Mouse (Mus musculus) embryonic facial prominence, embryonic 12.5 days (tissue): Measurements from ENCODE around the gene Bnipl. TPM values are rescaled to one million over a fixed set of nuclear protein-coding genes. Genes with fewer than 3 reads are reported as not detected.

ENCODE experiments used
- ATAC-seq: fragments of 200-750 bp; cut with Nextera tagmentation; 2 replicates; pipeline ENCODE4 v1.8.0; 2017; ENCODE audit not compliant: insufficient number of reproducible peaks, insufficient read depth, low FRiP score, low TSS enrichment
- H3K27ac ChIP-seq: fragments of 300-500 bp; sonication (generic); 2 replicates; pipeline ENCODE4 v1.5.1; 2016; ENCODE audit warnings: mild to moderate bottlenecking
- H3K27me3 ChIP-seq: fragments of 300-500 bp; sonication (generic); 2 replicates; pipeline ENCODE4 v1.6.1; 2016; ENCODE audit warnings: mild to moderate bottlenecking, moderate library complexity
- H3K36me3 ChIP-seq: fragments of 300-500 bp; sonication (generic); 2 replicates; pipeline ENCODE4 v1.6.1; 2016; ENCODE audit warnings: mild to moderate bottlenecking
- H3K4me1 ChIP-seq: fragments of 300-500 bp; sonication (generic); 2 replicates; pipeline ENCODE4 v1.6.1; 2016
- H3K4me2 ChIP-seq: fragments of 300-500 bp; sonication (generic); replicated peaks from 2 replicates; pipeline ENCODE4 v1.6.1; 2016; ENCODE audit warnings: mild to moderate bottlenecking, moderate library complexity
- H3K4me3 ChIP-seq: fragments of 300-500 bp; sonication (generic); 2 replicates; pipeline ENCODE4 v1.5.1; 2016; ENCODE audit warnings: mild to moderate bottlenecking
- H3K9ac ChIP-seq: fragments of 300-500 bp; sonication (generic); 2 replicates; pipeline ENCODE4 v1.6.1; 2016; ENCODE audit warnings: mild to moderate bottlenecking, moderate library complexity
- H3K9me3 ChIP-seq: fragments of 300-500 bp; sonication (generic); 2 replicates; pipeline ENCODE4 v1.6.1; 2016; ENCODE audit warnings: mild to moderate bottlenecking, moderate library complexity
- WGBS: fragments of 180-500 bp; shearing (Covaris S2); methylation state at CpG from one replicate; pipeline ENCODE4 v1.1.7; 2016; 5-methylcytosine and 5-hydroxymethylcytosine counted together
- polyA plus RNA-seq: library from polyadenylated mRNA; unstranded; fragments of >200 nt; fragmentation: Nextera tagmentation; extraction: Ambion mirVana; gene quantifications from 2 replicates; pipeline ENCODE4 v1.2.1, GENCODE M21; 2016

Bnipl gene
- polyA plus RNA-seq, 1 experiment from 2014 or later = 2.5 TPM

DNA sequence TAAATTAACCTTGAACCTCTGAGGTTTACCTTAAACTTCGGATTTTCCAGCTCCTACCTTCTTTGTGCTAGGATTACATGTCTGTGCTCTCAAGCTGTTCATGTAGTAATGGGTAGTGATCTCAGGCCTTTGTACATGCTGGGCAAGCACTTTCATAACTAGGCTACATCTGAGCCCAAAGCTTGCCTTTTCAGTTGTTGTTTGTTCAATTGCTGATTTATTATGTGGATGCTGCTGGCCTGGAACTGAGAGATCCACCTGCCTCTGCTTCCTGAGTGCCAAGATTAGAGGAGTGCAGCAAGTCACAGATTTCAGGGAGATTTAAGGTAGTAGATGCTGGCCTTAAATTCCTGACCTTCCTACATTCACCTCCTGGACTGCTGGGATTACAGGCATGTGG, 51.9 kb downstream of the Bnipl start:
- Histone ChIP-seq H3K27ac (no peak overlapping the region), H3K27me3 (no peaks in the 10 kb centered on the region), H3K9ac (no peak overlapping the region), H3K9me3 (no peaks in the 10 kb centered on the region), H3K36me3 (peaks cover 72% of the 10 kb centered on the region), H3K4me3 (no peak overlapping the region), H3K4me1 (no peaks in the 10 kb centered on the region), H3K4me2 (no peak overlapping the region)
- WGBS = 67% methylated on average over 1 of the region's 1 CpGs
- ATAC-seq = no peak

DNA sequence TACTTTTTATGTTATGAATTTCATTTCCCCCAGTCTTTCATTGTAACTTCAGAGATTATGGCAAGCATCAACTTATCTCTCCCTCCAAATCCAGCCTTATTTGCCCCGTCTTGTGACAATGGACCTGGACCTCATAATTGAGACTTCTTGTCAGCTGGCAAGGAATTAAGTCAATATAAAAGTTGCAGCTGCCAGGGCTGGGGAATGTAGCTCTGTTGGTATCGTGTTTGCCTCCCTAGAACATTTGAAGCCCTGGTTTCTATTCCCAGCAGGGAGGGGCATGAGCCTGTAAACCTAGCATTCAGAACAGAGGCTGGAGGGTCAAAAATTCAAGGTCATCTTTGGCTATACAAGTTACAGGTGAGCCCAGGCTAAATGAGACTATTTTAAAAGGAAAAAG, 55.2 kb downstream of the Bnipl start:
- H3K4me3 ChIP-seq = no peak overlapping the region
- peaks cover 70% of the 10 kb centered on the region for H3K36me3 ChIP-seq
- 81% methylated on average over 2 of the region's 2 CpGs for WGBS
- ATAC-seq = no peak
- H3K27me3 ChIP-seq = no peaks in the 10 kb centered on the region
- no peaks in the 10 kb centered on the region for H3K4me1 ChIP-seq
- no peak overlapping the region for H3K27ac ChIP-seq
- no peak overlapping the region for H3K4me2 ChIP-seq
- no peaks in the 10 kb centered on the region for H3K9me3 ChIP-seq
- H3K9ac ChIP-seq = no peak overlapping the region

DNA sequence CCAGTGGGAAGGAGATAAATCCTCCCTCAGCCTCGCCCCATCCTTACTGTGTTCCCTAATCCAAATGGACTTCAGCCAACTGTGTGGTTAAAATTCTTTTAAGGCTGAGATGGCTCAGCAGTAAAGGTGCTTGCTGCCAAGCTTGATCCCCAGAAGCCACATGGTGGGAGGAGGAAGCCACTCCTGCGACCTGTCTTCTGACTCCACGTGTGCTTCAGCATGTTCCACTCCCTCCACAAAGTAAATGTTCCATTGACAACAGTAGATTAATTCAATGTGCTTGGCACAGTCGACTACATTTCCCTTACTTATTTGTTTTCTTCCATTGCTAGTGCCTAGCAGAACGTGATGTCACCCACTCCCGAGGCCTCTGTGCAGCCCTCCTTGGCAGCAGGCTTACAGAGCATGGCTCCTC, 56.3 kb downstream of the Bnipl start:
- Histone ChIP-seq H3K9me3 (no peaks in the 10 kb centered on the region), H3K9ac (no peak overlapping the region), H3K27me3 (no peaks in the 10 kb centered on the region), H3K36me3 (peaks cover 70% of the 10 kb centered on the region), H3K4me3 (no peak overlapping the region), H3K4me1 (no peaks in the 10 kb centered on the region), H3K4me2 (no peak overlapping the region), H3K27ac (no peak overlapping the region)
- ATAC-seq = no peak
- 89% methylated on average over 6 of the region's 6 CpGs for WGBS

Other genes starting within 250 kb of the Bnipl start
- 28.7 and 31.3 TPM in 2 replicates for gene Zfp687, start 235.7 kb downstream of the Bnipl start, polyA plus RNA-seq
- gene Psmd4, start 208.6 kb downstream of the Bnipl start, polyA plus RNA-seq = 295 TPM in 2 replicates
- 24.4 and 24.9 TPM in 2 replicates for gene Pip5k1a, start 144.3 kb downstream of the Bnipl start, polyA plus RNA-seq
- 221 and 227 TPM in 2 replicates for gene Vps72, start 140.2 kb downstream of the Bnipl start, polyA plus RNA-seq
- gene Tmod4, start 126.7 kb downstream of the Bnipl start, polyA plus RNA-seq = 0.57 and 1.0 TPM in 2 replicates
- gene Scnm1, start 117.2 kb downstream of the Bnipl start, polyA plus RNA-seq = 73.4 and 75.0 TPM in 2 replicates
- gene Lysmd1, start 117.1 kb downstream of the Bnipl start, polyA plus RNA-seq = 18.2 and 19.4 TPM in 2 replicates
- 2.0 and 2.3 TPM in 2 replicates for gene Tnfaip8l2, start 108.8 kb downstream of the Bnipl start, polyA plus RNA-seq
- gene Sema6c, start 90.7 kb downstream of the Bnipl start, polyA plus RNA-seq = 24.2 and 26.4 TPM in 2 replicates
- gene Gabpb2, start 33.3 kb downstream of the Bnipl start, polyA plus RNA-seq = 14.7 and 15.3 TPM in 2 replicates
- 82.3 and 86.8 TPM in 2 replicates for gene Cdc42se1, start 22.5 kb downstream of the Bnipl start, polyA plus RNA-seq
- gene Mllt11, start 19.0 kb downstream of the Bnipl start, polyA plus RNA-seq = 24.9 and 32.9 TPM in 2 replicates
- gene Gm128, start 9.6 kb downstream of the Bnipl start, polyA plus RNA-seq = 0.49 and 0.70 TPM in 2 replicates
- 43.3 TPM in 2 replicates for gene Mindy1, start 30.2 kb upstream of the Bnipl start, polyA plus RNA-seq
- gene Prune1, start 30.9 kb upstream of the Bnipl start, polyA plus RNA-seq = 25.7 and 26.4 TPM in 2 replicates
- 1.3 and 1.6 TPM in 2 replicates for gene Anxa9, start 56.0 kb upstream of the Bnipl start, polyA plus RNA-seq
- gene Cers2, start 63.6 kb upstream of the Bnipl start, polyA plus RNA-seq = 155 and 156 TPM in 2 replicates
- 61.8 and 63.6 TPM in 2 replicates for gene Setdb1, start 106.0 kb upstream of the Bnipl start, polyA plus RNA-seq
- not detected in 2 replicates for gene 4930558C23Rik, start 151.6 kb upstream of the Bnipl start, polyA plus RNA-seq
- gene Arnt, start 183.2 kb upstream of the Bnipl start, polyA plus RNA-seq = 51.5 and 53.6 TPM in 2 replicates
- 20.2 and 25.7 TPM in 2 replicates for gene Ctsk, start 248.1 kb upstream of the Bnipl start, polyA plus RNA-seq